Mouse (Mus musculus): ENCODE results near the gene Lingo1. TPM values are rescaled to one million over a fixed set of nuclear protein-coding genes. Genes with fewer than 3 reads are reported as not detected.

Lingo1 gene
- polyA plus RNA-seq, 1 experiment: not detected

- Histone ChIP-seq H3K4me1 (ENCODE audit: control insufficient read depth) (no peaks in the 10 kb centered on the region), H3K4me3 (replicated peaks) (no peak overlapping the region), H3K36me3 (ENCODE audit: control insufficient read depth) (no peaks in the 10 kb centered on the region), H3K9me3 (ENCODE audit: control insufficient read depth, low read length) (no peaks in the 10 kb centered on the region), H3K27me3 (ENCODE audit: control insufficient read depth) (no peaks in the 10 kb centered on the region)
- TF ChIP-seq GATA1 (IDR thresholded peaks at IDR 0.05; ENCODE audit: low read length) (no peak), TAL1 (IDR thresholded peaks at IDR 0.05; ENCODE audit: low read length) (no peak)
Measured at GRCm38 (mm10) chr9:56656766-56657542, 139.3 kb downstream of the Lingo1 start.

DNA sequence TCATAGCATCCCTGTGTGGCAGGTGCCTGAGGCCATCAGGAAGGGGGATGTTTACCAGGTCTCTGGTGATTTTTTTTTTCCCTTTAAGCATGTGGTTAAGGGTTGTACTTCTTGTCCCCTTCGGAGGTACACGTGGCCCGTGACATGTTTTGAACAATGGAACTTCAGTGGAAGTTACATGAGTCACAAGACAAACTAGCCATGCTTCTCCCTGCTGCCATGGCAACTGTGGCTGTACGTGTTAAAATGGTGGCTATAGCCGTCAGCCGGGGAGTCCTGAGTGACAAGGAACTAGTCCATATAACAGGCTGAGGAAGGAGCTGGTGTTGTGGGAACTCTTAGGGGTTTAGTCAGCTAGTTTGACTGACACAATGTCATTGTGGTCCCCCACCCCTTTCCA is 141.1 kb downstream of the Lingo1 start:
- H3K27me3 ChIP-seq (ENCODE audit: control insufficient read depth): no peaks in the 10 kb centered on the region

DNA sequence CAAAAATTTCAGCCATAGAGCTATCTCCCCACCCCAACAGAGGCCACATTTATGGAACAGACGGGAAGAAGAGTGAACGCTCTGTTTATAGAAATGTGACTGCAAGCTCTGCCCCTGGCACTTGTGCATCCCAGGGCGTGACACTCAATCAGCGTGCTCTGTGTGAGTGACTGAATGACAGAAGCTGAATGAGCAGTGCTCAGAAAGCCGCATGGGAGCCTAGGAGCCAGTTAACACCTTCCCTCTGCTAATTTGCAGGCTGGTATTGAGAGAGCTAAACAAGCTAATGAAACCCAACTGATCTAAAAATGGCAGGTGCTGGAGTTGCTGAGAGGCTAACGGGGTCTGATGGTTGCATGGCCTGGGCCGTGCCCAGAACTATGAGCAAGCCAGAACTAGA is 143.7 kb downstream of the Lingo1 start:
- Histone ChIP-seq H3K4me3 (replicated peaks) (no peak overlapping the region), H3K9me3 (ENCODE audit: control insufficient read depth, low read length) (no peaks in the 10 kb centered on the region), H3K4me1 (ENCODE audit: control insufficient read depth) (no peaks in the 10 kb centered on the region), H3K27me3 (ENCODE audit: control insufficient read depth) (no peaks in the 10 kb centered on the region), H3K36me3 (ENCODE audit: control insufficient read depth) (no peaks in the 10 kb centered on the region)
- TF ChIP-seq GATA1 (IDR thresholded peaks at IDR 0.05; ENCODE audit: low read length) (no peak), TAL1 (IDR thresholded peaks at IDR 0.05; ENCODE audit: low read length) (no peak)

More for the DNA sequence above, 141.1 kb downstream of the Lingo1 start:
- Histone ChIP-seq H3K36me3 (ENCODE audit: control insufficient read depth) (no peaks in the 10 kb centered on the region), H3K4me3 (replicated peaks) (no peak overlapping the region), H3K9me3 (ENCODE audit: control insufficient read depth, low read length) (no peaks in the 10 kb centered on the region), H3K4me1 (ENCODE audit: control insufficient read depth) (no peaks in the 10 kb centered on the region)
- TF ChIP-seq TAL1 (IDR thresholded peaks at IDR 0.05; ENCODE audit: low read length): no peak
- TF ChIP-seq GATA1 (IDR thresholded peaks at IDR 0.05; ENCODE audit: low read length): no peak

DNA sequence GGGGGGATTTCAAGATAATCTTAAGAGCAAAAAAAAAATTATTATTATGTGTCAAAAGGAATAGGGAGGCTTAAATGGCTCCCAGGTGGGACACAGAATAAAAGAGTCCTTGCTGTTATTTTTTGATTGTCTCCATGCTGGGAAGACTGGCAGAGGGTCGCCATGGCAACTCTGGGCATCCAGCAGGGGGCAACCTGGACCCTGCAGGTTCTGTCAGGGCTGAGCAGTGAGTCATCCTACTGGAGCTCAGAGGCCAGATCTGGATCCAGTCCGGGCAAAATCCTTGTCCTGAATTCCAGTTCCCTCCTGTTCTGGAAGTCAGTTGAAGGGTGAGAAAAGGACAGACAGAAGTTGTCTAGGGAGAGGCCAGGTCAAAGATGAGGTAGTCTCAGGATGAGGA is 144.7 kb downstream of the Lingo1 start:
- no peaks in the 10 kb centered on the region for H3K36me3 ChIP-seq (ENCODE audit: control insufficient read depth)
- H3K4me3 ChIP-seq (replicated peaks): no peak overlapping the region
- H3K27me3 ChIP-seq (ENCODE audit: control insufficient read depth): no peaks in the 10 kb centered on the region
- H3K9me3 ChIP-seq (ENCODE audit: control insufficient read depth, low read length): no peaks in the 10 kb centered on the region
- no peaks in the 10 kb centered on the region for H3K4me1 ChIP-seq (ENCODE audit: control insufficient read depth)
- TF ChIP-seq GATA1 (IDR thresholded peaks at IDR 0.05; ENCODE audit: low read length) (no peak), TAL1 (IDR thresholded peaks at IDR 0.05; ENCODE audit: low read length) (no peak)

DNA sequence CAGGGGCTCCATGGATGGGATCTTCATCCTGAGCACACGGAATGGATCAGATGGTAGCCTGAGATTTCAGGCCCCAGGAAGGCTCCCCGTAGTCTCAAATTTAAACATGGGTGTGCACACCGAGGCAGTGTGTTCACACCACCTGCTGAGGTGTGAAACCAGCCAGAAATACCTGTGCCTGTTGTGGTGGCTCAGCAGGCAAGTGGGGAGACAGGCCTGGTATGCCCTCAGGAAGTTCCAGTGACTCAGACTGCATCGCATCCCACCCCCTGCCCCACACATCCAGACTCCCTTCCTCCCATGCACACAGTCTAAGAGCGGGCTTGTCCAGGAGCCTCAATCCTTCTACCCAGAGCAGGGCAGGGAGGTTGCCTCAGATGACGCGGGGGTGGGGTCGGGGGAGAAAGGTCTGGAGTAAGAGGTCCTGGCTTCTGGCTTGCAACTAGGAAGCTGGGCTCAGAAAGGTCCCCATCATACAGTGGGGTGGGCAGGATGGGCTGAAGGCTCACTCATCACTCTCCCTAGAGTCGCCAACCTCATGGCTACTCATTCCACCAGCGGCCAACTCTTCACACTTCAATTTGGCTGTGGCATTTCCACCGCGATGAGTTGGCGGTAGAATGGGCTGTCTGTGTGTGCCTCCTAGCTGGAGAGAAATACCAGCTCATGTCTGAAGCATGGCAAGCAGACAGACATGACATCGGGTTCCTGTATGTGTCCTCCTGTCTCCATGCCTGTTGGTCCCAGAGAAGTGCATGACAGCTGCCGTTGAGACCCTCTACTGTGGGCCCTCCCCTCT is 149.8 kb downstream of the Lingo1 start:
- no peaks in the 10 kb centered on the region for H3K36me3 ChIP-seq (ENCODE audit: control insufficient read depth)
- H3K4me1 ChIP-seq (ENCODE audit: control insufficient read depth): no peaks in the 10 kb centered on the region
- no peak overlapping the region for H3K4me3 ChIP-seq (replicated peaks)
- no peaks in the 10 kb centered on the region for H3K9me3 ChIP-seq (ENCODE audit: control insufficient read depth, low read length)
- no peaks in the 10 kb centered on the region for H3K27me3 ChIP-seq (ENCODE audit: control insufficient read depth)
- TF ChIP-seq GATA1 (IDR thresholded peaks at IDR 0.05; ENCODE audit: low read length) (no peak), TAL1 (IDR thresholded peaks at IDR 0.05; ENCODE audit: low read length) (no peak)

- H3K27me3 ChIP-seq (ENCODE audit: control insufficient read depth): peaks cover 7% of the 10 kb centered on the region
- TF ChIP-seq GATA1 (IDR thresholded peaks at IDR 0.05; ENCODE audit: low read length) (no peak), TAL1 (IDR thresholded peaks at IDR 0.05; ENCODE audit: low read length) (no peak)
- no peak overlapping the region for H3K4me3 ChIP-seq (replicated peaks)
- H3K9me3 ChIP-seq (ENCODE audit: control insufficient read depth, low read length): no peaks in the 10 kb centered on the region
- no peaks in the 10 kb centered on the region for H3K4me1 ChIP-seq (ENCODE audit: control insufficient read depth)
- no peaks in the 10 kb centered on the region for H3K36me3 ChIP-seq (ENCODE audit: control insufficient read depth)
Measured at GRCm38 (mm10) chr9:56643474-56643873, 152.8 kb downstream of the Lingo1 start.

DNA sequence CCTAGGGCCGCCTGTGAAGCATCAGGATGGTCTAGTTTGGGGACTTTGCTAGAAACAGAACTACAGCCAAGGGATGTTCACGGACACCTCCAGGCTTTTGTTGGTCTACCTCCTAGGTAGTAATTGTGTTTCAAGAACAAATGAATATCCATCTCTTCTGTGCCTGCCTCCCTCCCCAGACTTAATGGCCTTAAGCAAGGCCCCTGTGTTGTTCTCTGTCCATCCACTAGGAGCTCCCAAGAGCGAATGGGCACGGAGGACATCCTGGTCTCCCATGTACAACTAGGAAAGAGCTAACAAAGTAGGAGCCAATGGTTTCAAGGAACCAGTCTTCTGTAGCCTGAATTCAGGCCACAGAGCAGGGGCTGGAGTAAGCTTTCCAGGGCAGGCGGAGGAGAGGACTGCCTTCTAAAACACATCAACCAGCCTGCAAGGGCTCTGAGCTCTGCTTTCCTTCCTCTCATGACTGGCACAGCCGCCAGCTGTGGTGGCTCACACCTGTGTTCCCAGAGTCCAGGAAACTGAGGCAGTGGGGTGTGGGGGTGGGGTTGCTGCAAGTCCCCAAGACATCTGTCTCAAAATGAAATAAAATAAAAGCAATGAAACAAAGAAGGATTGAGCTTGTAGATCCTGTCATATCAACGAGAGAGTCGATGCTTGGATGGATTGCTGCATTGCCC is 157.9 kb downstream of the Lingo1 start:
- no peaks in the 10 kb centered on the region for H3K36me3 ChIP-seq (ENCODE audit: control insufficient read depth)
- no peaks in the 10 kb centered on the region for H3K4me1 ChIP-seq (ENCODE audit: control insufficient read depth)
- TF ChIP-seq GATA1 (IDR thresholded peaks at IDR 0.05; ENCODE audit: low read length): no peak
- no peak for TF ChIP-seq TAL1 (IDR thresholded peaks at IDR 0.05; ENCODE audit: low read length)
- no peak overlapping the region for H3K4me3 ChIP-seq (replicated peaks)
- H3K27me3 ChIP-seq (ENCODE audit: control insufficient read depth): peaks cover 57% of the 10 kb centered on the region
- no peaks in the 10 kb centered on the region for H3K9me3 ChIP-seq (ENCODE audit: control insufficient read depth, low read length)

GRCm38 (mm10) chr9:56637403-56637857 is 158.8 kb downstream of the Lingo1 start:
- TF ChIP-seq TAL1 (IDR thresholded peaks at IDR 0.05; ENCODE audit: low read length) (no peak), GATA1 (IDR thresholded peaks at IDR 0.05; ENCODE audit: low read length) (no peak)
- Histone ChIP-seq H3K27me3 (ENCODE audit: control insufficient read depth) (peaks cover 66% of the 10 kb centered on the region), H3K4me1 (ENCODE audit: control insufficient read depth) (no peaks in the 10 kb centered on the region), H3K36me3 (ENCODE audit: control insufficient read depth) (no peaks in the 10 kb centered on the region), H3K4me3 (replicated peaks) (no peak overlapping the region), H3K9me3 (ENCODE audit: control insufficient read depth, low read length) (no peaks in the 10 kb centered on the region)

Data from erythroblast, embryonic 14.5 days (primary cell).